Comparison of ENCODE assay signal across 20 mouse cellular contexts in the genomic region with DNA sequence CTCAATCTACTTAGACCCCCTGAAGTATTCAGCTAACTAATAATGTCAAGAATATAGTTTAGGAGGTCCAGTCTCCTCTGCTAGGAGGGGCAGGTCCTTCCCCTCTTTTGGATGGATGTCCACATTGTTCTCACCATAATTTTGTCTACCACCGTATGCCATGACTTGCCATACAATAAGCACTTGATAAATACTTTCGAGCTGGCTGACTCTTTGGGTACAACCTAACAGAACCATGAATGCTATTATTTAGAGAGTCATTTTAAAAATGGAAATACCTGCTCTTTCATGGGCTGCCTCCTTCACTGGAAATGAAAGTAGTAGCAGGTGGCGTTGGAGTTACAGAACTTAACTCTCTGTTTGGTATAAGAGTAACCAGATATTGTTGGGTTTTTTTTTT. TPM values are rescaled to one million over a fixed set of nuclear protein-coding genes. Genes with fewer than 3 reads are reported as not detected.
DNase-seq lines count a peak whose midpoint lies in the region; ATAC-seq and TF ChIP-seq lines count a peak whose summit lies in the region.
"Had no signal": no experiment of that assay in that cellular context is flagged by ENCODE, and none has a peak within 500 bp of the region (broad histone marks: within the 10 kb centered on the region; RNA-seq: fewer than 3 reads in every experiment).

No protein-coding gene starts in this region.

- H3K9ac ChIP-seq in stomach, postnatal 0 days (ENCODE audit: low read length) = no peak overlapping the region
- H3K9ac ChIP-seq: embryonic facial prominence, embryonic 12.5 days; forebrain, embryonic 13.5 days had no signal

- H3K27me3 ChIP-seq in stomach, postnatal 0 days (ENCODE audit: control insufficient read depth, insufficient read depth, low read length) = no peaks in the 10 kb centered on the region
- H3K27me3 ChIP-seq: embryonic facial prominence, embryonic 12.5 days; forebrain, embryonic 13.5 days; Patski had no signal

- ATAC-seq in stomach, postnatal 0 days (ENCODE audit: low FRiP score, low TSS enrichment) = no peak
- ATAC-seq: activated CD4-positive, CD25-positive, alpha-beta regulatory T cell, adult 4 months; forebrain, embryonic 13.5 days; forebrain, embryonic 16.5 days; Patski had no signal

- no peak for TF ChIP-seq EP300 in stomach, postnatal 0 days (optimal IDR thresholded peaks at IDR 0.05)

- H3K9me3 ChIP-seq in stomach, postnatal 0 days (ENCODE audit: control insufficient read depth, low read length) = no peaks in the 10 kb centered on the region
- H3K9me3 ChIP-seq: embryonic facial prominence, embryonic 10.5 days; embryonic facial prominence, embryonic 12.5 days; forebrain, embryonic 13.5 days; G1E had no signal

- no peaks in the 10 kb centered on the region for H3K36me3 ChIP-seq in stomach, postnatal 0 days (ENCODE audit: control insufficient read depth, insufficient read depth, low read length)
- H3K36me3 ChIP-seq: embryonic facial prominence, embryonic 10.5 days; embryonic facial prominence, embryonic 12.5 days had no signal

- 91% methylated on average over 3 of the region's 3 CpGs for WGBS in stomach, postnatal 0 days

- H3K4me3 ChIP-seq in stomach, postnatal 0 days (ENCODE audit: low read depth, low read length) = no peak overlapping the region
- H3K4me3 ChIP-seq: embryonic facial prominence, embryonic 10.5 days; embryonic facial prominence, embryonic 12.5 days; forebrain, embryonic 13.5 days had no signal

- no peak for TF ChIP-seq CTCF in stomach, postnatal 0 days (IDR thresholded peaks at IDR 0.05; ENCODE audit: low read depth)

- no peaks in the 10 kb centered on the region for H3K4me1 ChIP-seq in stomach, postnatal 0 days (replicated peaks; ENCODE audit: control insufficient read depth, insufficient read depth)

- H3K4me2 ChIP-seq in stomach, postnatal 0 days (replicated peaks; ENCODE audit: low read depth) = no peak overlapping the region
- H3K4me2 ChIP-seq: embryonic facial prominence, embryonic 12.5 days; forebrain, embryonic 13.5 days had no signal

- DNase-seq in heart, adult 11 months = peak; percentile 74
- no peak for DNase-seq in heart, adult 18-20 months
- DNase-seq in A20 (ENCODE audit: low read depth, low spot score) = peak; percentile 51
- peak; percentile 1 for DNase-seq in stomach, postnatal 0 days (ENCODE audit: low spot score)
- no peak for DNase-seq in layer of hippocampus, adult 18-20 months (ENCODE audit: low spot score in 2 of 2)
- DNase-seq: adrenal gland, adult 8-10 months; adrenal gland, postnatal 14 days; adrenal gland, postnatal 36 days; cerebellum, adult 11-12 months; cerebellum, adult 2 months; cerebellum, adult 9-10 months; cerebellum, postnatal 10 days; cerebellum, postnatal 25 days had no signal

- no peak overlapping the region for H3K27ac ChIP-seq in stomach, postnatal 0 days (replicated peaks)
- H3K27ac ChIP-seq: embryonic facial prominence, embryonic 10.5 days; embryonic facial prominence, embryonic 12.5 days; forebrain, embryonic 13.5 days had no signal

RNA-seq across cellular contexts. Expression of a gene that starts 3.6 kb away (rescaled TPM):
- 10 to 100 TPM; 10.3 to 13.4 TPM for total RNA-seq in heart, adult 18-20 months (2021)
- 11.6 and 11.8 TPM in 2 replicates for polyA plus RNA-seq in stomach, postnatal 0 days (2015; fragmentation: Nextera tagmentation; extraction: Ambion mirVana)
- total RNA-seq in layer of hippocampus, adult 18-20 months (2021) = 10 to 100 TPM; 52.1 to 58.5 TPM

Comparison
In these comparisons a context has a peak if more than half of its experiments do, and no peak if none do; other contexts are left out.
1. DNase-seq: peak in heart, adult 11 months (single experiment), A20 (single experiment) and stomach, postnatal 0 days (single experiment); none in heart, adult 18-20 months (0 of 2) and layer of hippocampus, adult 18-20 months (0 of 2).